Mouse (Mus musculus) lung, embryonic 16.5 days (tissue): ENCODE results near the gene Cpne2. TPM values are rescaled to one million over a fixed set of nuclear protein-coding genes. Genes with fewer than 3 reads are reported as not detected.

Experiments
- ATAC-seq: fragments of 200-750 bp; cut with Nextera tagmentation; 2 replicates; pipeline ENCODE4 v1.8.0; 2017; ENCODE audit warnings: low read depth, mild to moderate bottlenecking, moderate library complexity
- H3K27ac ChIP-seq: fragments of 300-500 bp; sonication (generic); 2 replicates; pipeline ENCODE4 v1.5.1; 2014; ENCODE audit warnings: mild to moderate bottlenecking, control low read depth, low read length
- H3K27me3 ChIP-seq: fragments of 300-500 bp; sonication (generic); 2 replicates; pipeline ENCODE4 v1.6.1; 2014; ENCODE audit warnings: low read depth, low read length, mixed read lengths; ENCODE audit not compliant: control insufficient read depth, insufficient read depth
- H3K36me3 ChIP-seq: fragments of 300-500 bp; sonication (generic); 2 replicates; pipeline ENCODE4 v1.6.1; 2014; ENCODE audit warnings: low read length; ENCODE audit not compliant: control insufficient read depth, insufficient read depth
- H3K4me1 ChIP-seq: fragments of 300-500 bp; sonication (generic); replicated peaks from 2 replicates; pipeline ENCODE4 v1.6.1; 2014; ENCODE audit warnings: low read length, mixed read lengths; ENCODE audit not compliant: control insufficient read depth, insufficient read depth
- H3K4me2 ChIP-seq: fragments of 300-500 bp; sonication (generic); 2 replicates; pipeline ENCODE4 v1.6.1; 2014; ENCODE audit warnings: low read depth, low read length, control low read depth
- H3K4me3 ChIP-seq: fragments of 300-500 bp; sonication (generic); 2 replicates; pipeline ENCODE4 v1.5.1; 2014; ENCODE audit warnings: mild to moderate bottlenecking, low read length, control low read depth
- H3K9ac ChIP-seq: fragments of 300-500 bp; sonication (generic); 2 replicates; pipeline ENCODE4 v1.6.1; 2014; ENCODE audit warnings: low read length, control low read depth
- H3K9me3 ChIP-seq: fragments of 300-500 bp; sonication (generic); 2 replicates; pipeline ENCODE4 v1.6.1; 2016; ENCODE audit warnings: low read length; ENCODE audit not compliant: control insufficient read depth
- WGBS: fragments of 180-500 bp; shearing (Covaris S2); extraction: QIAGEN DNeasy Blood & Tissue Kit; methylation state at CpG from one replicate; pipeline ENCODE4 v1.1.7; 2014; 5-methylcytosine and 5-hydroxymethylcytosine counted together
- polyA plus RNA-seq: library from polyadenylated mRNA; unstranded; fragments of >200 nt; fragmentation: Nextera tagmentation; extraction: Ambion mirVana; gene quantifications from 2 replicates; pipeline ENCODE4 v1.2.1, GENCODE M21; 2015

Gene Cpne2
- polyA plus RNA-seq, 1 experiment from 2014 or later: 10.6 TPM

- Histone ChIP-seq H3K4me1 (peaks cover 7% of the 10 kb centered on the region), H3K4me3 (no peak overlapping the region), H3K27ac (no peak overlapping the region), H3K27me3 (peaks cover 4% of the 10 kb centered on the region; the same call in 1 of the 2 replicates), H3K4me2 (no peak overlapping the region), H3K9me3 (no peaks in the 10 kb centered on the region), H3K36me3 (no peaks in the 10 kb centered on the region), H3K9ac (no peak overlapping the region)
- no peak for ATAC-seq
- 78% methylated on average over 4 of the region's 4 CpGs for WGBS
These were observed 2.1 kb upstream of the Cpne2 start for GRCm38 (mm10) chr8:94530643-94531042.

- H3K4me1 ChIP-seq: peaks cover 7% of the 10 kb centered on the region
- peak overlapping the region; percentile 71 for H3K4me3 ChIP-seq
- H3K27me3 ChIP-seq: peaks cover 4% of the 10 kb centered on the region; the same call in 1 of the 2 replicates
- no peak for ATAC-seq
- 4% methylated on average over 8 of the region's 8 CpGs for WGBS
- H3K9ac ChIP-seq: 0 out of 2 replicates have a peak overlapping the region, but pooled peaks have one; percentile 75
- no peaks in the 10 kb centered on the region for H3K36me3 ChIP-seq
- peak overlapping the region; percentile 99 for H3K4me2 ChIP-seq
- H3K9me3 ChIP-seq: no peaks in the 10 kb centered on the region
- no peak overlapping the region for H3K27ac ChIP-seq
These were observed 790 bp upstream of the Cpne2 start for GRCm38 (mm10) chr8:94532000-94532399.

GRCm38 (mm10) chr8:94532525-94532872 lies 291 bp upstream of the Cpne2 start:
- H3K4me1 ChIP-seq: peaks cover 7% of the 10 kb centered on the region
- peak; percentile 24 for ATAC-seq
- no peaks in the 10 kb centered on the region for H3K36me3 ChIP-seq
- peak overlapping the region; percentile 75 for H3K9ac ChIP-seq
- no peak overlapping the region for H3K27ac ChIP-seq
- peak overlapping the region; percentile 71 for H3K4me3 ChIP-seq
- H3K27me3 ChIP-seq: peaks cover 4% of the 10 kb centered on the region; the same call in 1 of the 2 replicates
- under 1% methylated on average over 34 of the region's 34 CpGs for WGBS
- no peaks in the 10 kb centered on the region for H3K9me3 ChIP-seq
- peak overlapping the region; percentile 99 for H3K4me2 ChIP-seq

- H3K27ac ChIP-seq: no peak overlapping the region
- H3K9me3 ChIP-seq: no peaks in the 10 kb centered on the region
- no peaks in the 10 kb centered on the region for H3K36me3 ChIP-seq
- H3K4me1 ChIP-seq: peaks cover 7% of the 10 kb centered on the region
- 25% methylated on average over 4 of the region's 4 CpGs for WGBS
- no peak overlapping the region for H3K4me3 ChIP-seq
- no peak for ATAC-seq
- peaks cover 4% of the 10 kb centered on the region; the same call in 1 of the 2 replicates for H3K27me3 ChIP-seq
- no peak overlapping the region for H3K4me2 ChIP-seq
- no peak overlapping the region for H3K9ac ChIP-seq
These were observed 1.8 kb downstream of the Cpne2 start for GRCm38 (mm10) chr8:94534612-94535011.

- H3K27ac ChIP-seq: no peak overlapping the region
- no peaks in the 10 kb centered on the region for H3K36me3 ChIP-seq
- H3K4me3 ChIP-seq: no peak overlapping the region
- H3K9me3 ChIP-seq: no peaks in the 10 kb centered on the region
- peaks cover 4% of the 10 kb centered on the region; the same call in 1 of the 2 replicates for H3K27me3 ChIP-seq
- peaks cover 7% of the 10 kb centered on the region for H3K4me1 ChIP-seq
- H3K9ac ChIP-seq: no peak overlapping the region
- 76% methylated on average over 7 of the region's 7 CpGs for WGBS
- no peak for ATAC-seq
- no peak overlapping the region for H3K4me2 ChIP-seq
These were observed 2.8 kb downstream of the Cpne2 start for GRCm38 (mm10) chr8:94535631-94536030.

- no peak for ATAC-seq
- H3K27me3 ChIP-seq: peaks cover 4% of the 10 kb centered on the region; the same call in 1 of the 2 replicates
- H3K9me3 ChIP-seq: no peaks in the 10 kb centered on the region
- no peaks in the 10 kb centered on the region for H3K36me3 ChIP-seq
- H3K4me2 ChIP-seq: no peak overlapping the region
- 74% methylated on average over 2 of the region's 2 CpGs for WGBS
- H3K27ac ChIP-seq: no peak overlapping the region
- no peak overlapping the region for H3K4me3 ChIP-seq
- H3K4me1 ChIP-seq: peaks cover 3% of the 10 kb centered on the region
- H3K9ac ChIP-seq: no peak overlapping the region
These were observed 4.7 kb downstream of the Cpne2 start for GRCm38 (mm10) chr8:94537456-94537855.

GRCm38 (mm10) chr8:94540025-94540424 lies 7.2 kb downstream of the Cpne2 start:
- H3K9ac ChIP-seq: no peak overlapping the region
- 89% methylated on average over 2 of the region's 2 CpGs for WGBS
- no peaks in the 10 kb centered on the region for H3K9me3 ChIP-seq
- H3K4me1 ChIP-seq: no peaks in the 10 kb centered on the region
- H3K27me3 ChIP-seq: no peaks in the 10 kb centered on the region
- H3K36me3 ChIP-seq: no peaks in the 10 kb centered on the region
- H3K27ac ChIP-seq: no peak overlapping the region
- no peak overlapping the region for H3K4me3 ChIP-seq
- no peak overlapping the region for H3K4me2 ChIP-seq
- no peak for ATAC-seq

GRCm38 (mm10) chr8:94540889-94541795 lies 8.4 kb downstream of the Cpne2 start:
- 0 out of 2 replicates have a peak, but pooled peaks have one; percentile 23 for ATAC-seq
- H3K27me3 ChIP-seq: no peaks in the 10 kb centered on the region
- H3K4me3 ChIP-seq: no peak overlapping the region
- no peaks in the 10 kb centered on the region for H3K36me3 ChIP-seq
- no peak overlapping the region for H3K4me2 ChIP-seq
- WGBS: 73% methylated on average over 16 of the region's 18 CpGs
- no peak overlapping the region for H3K27ac ChIP-seq
- H3K9me3 ChIP-seq: no peaks in the 10 kb centered on the region
- H3K9ac ChIP-seq: no peak overlapping the region
- no peaks in the 10 kb centered on the region for H3K4me1 ChIP-seq

- H3K9me3 ChIP-seq: no peaks in the 10 kb centered on the region
- no peak overlapping the region for H3K4me3 ChIP-seq
- 67% methylated on average over 8 of the region's 8 CpGs for WGBS
- no peak overlapping the region for H3K27ac ChIP-seq
- no peak overlapping the region for H3K4me2 ChIP-seq
- H3K36me3 ChIP-seq: no peaks in the 10 kb centered on the region
- no peaks in the 10 kb centered on the region for H3K4me1 ChIP-seq
- no peak for ATAC-seq
- H3K27me3 ChIP-seq: no peaks in the 10 kb centered on the region
- H3K9ac ChIP-seq: no peak overlapping the region
These were observed 11.2 kb downstream of the Cpne2 start for GRCm38 (mm10) chr8:94543981-94544380.
